Mouse (Mus musculus): ENCODE results near the gene Gm14851. TPM values are rescaled to one million over a fixed set of nuclear protein-coding genes. Genes with fewer than 3 reads are reported as not detected.

The Gm14851 gene
- total RNA-seq (2023) = not detected

DNA sequence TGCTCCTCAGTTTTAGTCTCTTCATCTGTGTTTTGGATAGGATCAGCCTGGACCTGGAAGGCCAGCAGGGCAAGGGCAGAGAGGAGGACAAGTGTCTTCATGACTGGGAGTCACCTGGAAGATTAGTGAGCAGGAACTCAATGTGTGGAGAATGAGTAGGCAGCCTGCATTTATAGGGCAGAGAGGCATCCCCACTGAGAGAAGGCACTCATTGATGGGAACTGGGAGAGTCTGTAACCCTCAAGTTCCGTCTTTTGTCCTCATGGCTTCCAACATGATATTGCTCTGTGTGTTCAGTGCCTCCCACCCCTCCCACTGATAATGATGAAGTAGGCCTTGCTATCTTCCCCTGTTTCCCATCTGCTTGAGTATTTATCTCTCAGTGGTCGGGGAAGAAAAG is at the start of gene Gm14851:
TSS of gene Gm14851 (minus strand) at position 101 of the 400 bp plus-strand sequence.

DNA sequence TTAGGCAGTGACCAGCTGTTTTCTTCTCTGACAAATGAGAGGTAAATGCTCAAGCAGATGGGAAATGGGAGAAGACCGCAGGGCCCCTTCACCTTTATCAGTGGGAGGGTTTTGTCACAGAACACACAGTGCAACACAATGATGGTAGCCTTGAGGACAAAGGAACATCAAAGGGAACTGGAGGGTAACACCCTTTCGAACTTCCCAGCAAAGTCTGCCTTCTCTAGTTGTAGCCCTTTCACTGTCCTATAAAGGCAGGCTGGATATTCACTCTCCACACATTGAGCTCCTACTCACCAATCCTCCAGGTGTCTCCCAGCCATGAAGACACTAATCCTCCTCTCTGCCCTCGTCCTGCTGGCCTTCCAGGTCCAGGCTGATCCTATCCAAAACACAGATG is 38.5 kb upstream of the Gm14851 start, which contains the start of gene Defa30:
TSS of gene Defa30 (plus strand) at position 301 of the 400 bp plus-strand sequence.

DNA sequence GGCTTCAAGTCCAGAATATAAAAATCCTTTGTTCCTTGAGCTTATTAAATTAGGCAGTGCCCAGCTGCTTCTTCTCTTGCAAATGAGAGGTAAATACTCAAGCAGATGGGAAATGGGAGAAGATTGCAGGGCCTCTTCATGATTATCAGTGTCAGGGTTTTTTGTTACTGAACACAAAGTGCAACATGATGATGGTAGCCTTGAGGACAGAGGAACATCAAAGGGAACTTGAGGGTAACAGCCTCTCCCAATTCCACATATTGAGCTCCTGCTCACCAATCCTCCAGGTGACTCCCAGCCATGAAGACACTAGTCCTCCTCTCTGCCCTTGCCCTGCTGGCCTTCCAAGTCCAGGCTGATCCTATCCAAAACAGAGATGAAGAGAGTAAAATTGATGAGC is 11.7 kb downstream of the Gm14851 start, which contains the start of gene Defa25:
TSS of gene Defa25 (plus strand) at position 301 of the 400 bp plus-strand sequence.

DNA sequence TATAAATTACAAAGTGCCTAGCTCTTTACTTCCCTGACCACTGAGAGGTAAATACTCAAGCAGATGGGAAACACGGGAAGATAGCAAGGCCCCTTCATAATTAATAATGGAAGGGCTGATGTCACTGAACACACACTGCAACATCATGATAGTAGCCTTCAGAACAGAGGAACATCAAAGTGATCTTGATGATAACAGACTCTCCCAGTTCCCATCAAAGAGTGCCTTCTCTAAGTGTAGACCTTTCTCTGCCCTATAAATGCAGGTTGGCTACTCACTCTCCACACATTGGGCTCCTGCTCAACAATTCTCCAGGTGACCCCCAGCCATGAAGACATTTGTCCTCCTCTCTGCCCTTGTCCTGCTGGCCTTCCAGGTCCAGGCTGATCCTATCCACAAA is 31.1 kb downstream of the Gm14851 start, which contains the start of gene Defa35:
TSS of gene Defa35 (plus strand) at position 301 of the 400 bp plus-strand sequence.

DNA sequence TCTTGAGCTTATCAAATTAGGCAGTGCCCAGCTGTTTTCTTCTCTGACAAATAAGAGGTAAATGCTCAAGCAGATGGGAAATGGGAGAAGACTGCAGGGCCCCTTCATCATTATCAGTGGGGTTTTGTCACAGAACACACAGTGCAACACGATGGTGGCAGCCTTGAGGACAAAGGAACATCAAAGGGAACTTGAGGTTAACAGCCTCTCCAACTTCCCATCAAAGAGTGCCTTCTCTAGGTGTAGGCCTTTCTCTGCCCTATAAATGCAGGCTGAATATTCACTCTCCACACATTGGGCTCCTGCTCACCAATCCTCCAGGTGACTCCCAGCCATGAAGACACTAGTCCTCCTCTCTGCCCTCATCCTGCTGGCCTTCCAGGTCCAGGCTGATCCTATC is 41.1 kb downstream of the Gm14851 start, which contains the start of gene Defa23:
TSS of gene Defa23 (plus strand) at position 301 of the 400 bp plus-strand sequence.

Other genes with a start within 250 kb of the Gm14851 start
- not detected for gene Defb33, start 203.4 kb downstream of the Gm14851 start, total RNA-seq (2023)
- gene Gm15056, start 193.4 kb downstream of the Gm14851 start, total RNA-seq (2023) = not detected
- not detected for gene Gm6040, start 174.0 kb downstream of the Gm14851 start, total RNA-seq (2023)
- gene AY761185, start 151.3 kb downstream of the Gm14851 start, total RNA-seq (2023) = not detected
- not detected for gene Defa21, start 70.5 kb downstream of the Gm14851 start, total RNA-seq (2023)
- not detected for gene Defa23, start 41.0 kb downstream of the Gm14851 start, total RNA-seq (2023)
- gene Defa35, start 31.0 kb downstream of the Gm14851 start, total RNA-seq (2023) = not detected
- gene Defa25, start 11.6 kb downstream of the Gm14851 start, total RNA-seq (2023) = not detected
- gene Defa30, start 38.6 kb upstream of the Gm14851 start, total RNA-seq (2023) = not detected
- not detected for gene Defa22, start 66.2 kb upstream of the Gm14851 start, total RNA-seq (2023)
- gene Defa31, start 95.6 kb upstream of the Gm14851 start, total RNA-seq (2023) = not detected
- not detected for gene Gm15293, start 105.5 kb upstream of the Gm14851 start, total RNA-seq (2023)
- not detected for gene Gm15292, start 153.7 kb upstream of the Gm14851 start, total RNA-seq (2023)
- gene Defa27, start 219.5 kb upstream of the Gm14851 start, total RNA-seq (2023) = not detected
- gene Defa29, start 231.0 kb upstream of the Gm14851 start, total RNA-seq (2023) = not detected